Mouse (Mus musculus) forebrain, embryonic 13.5 days (tissue): ENCODE results near the gene Rad9b. TPM values are rescaled to one million over a fixed set of nuclear protein-coding genes. Genes with fewer than 3 reads are reported as not detected.
"Not testable (repeated sequence)": the region's sequence is repeated elsewhere in the genome, so short reads cannot be mapped to it uniquely, and the experiment has no call there.

ENCODE experiments used
- ATAC-seq: fragments of 200-750 bp; cut with Nextera tagmentation; 2 replicates; pipeline ENCODE4 v1.8.0; 2017
- H3K27ac ChIP-seq: fragments of 300-500 bp; sonication (generic); 2 replicates; pipeline ENCODE4 v1.5.1; 2015; ENCODE audit warnings: inconsistent platforms, mild to moderate bottlenecking, moderate library complexity
- H3K27me3 ChIP-seq: fragments of 300-500 bp; sonication (generic); 2 replicates; pipeline ENCODE4 v1.6.1; 2015; ENCODE audit warnings: mild to moderate bottlenecking, inconsistent platforms
- H3K36me3 ChIP-seq: fragments of 300-500 bp; sonication (generic); 2 replicates; pipeline ENCODE4 v1.6.1; 2015; ENCODE audit warnings: mild to moderate bottlenecking, inconsistent platforms; ENCODE audit not compliant: poor library complexity, severe bottlenecking
- H3K4me1 ChIP-seq: fragments of 300-500 bp; sonication (generic); 2 replicates; pipeline ENCODE4 v1.6.1; 2015; ENCODE audit warnings: inconsistent platforms
- H3K4me2 ChIP-seq: fragments of 300-500 bp; sonication (generic); 2 replicates; pipeline ENCODE4 v1.6.1; 2015; ENCODE audit warnings: inconsistent platforms, mild to moderate bottlenecking, moderate library complexity
- H3K4me3 ChIP-seq: fragments of 300-500 bp; sonication (generic); 2 replicates; pipeline ENCODE4 v1.5.1; 2015; ENCODE audit warnings: mild to moderate bottlenecking, inconsistent platforms
- H3K9ac ChIP-seq: fragments of 300-500 bp; sonication (generic); 2 replicates; pipeline ENCODE4 v1.6.1; 2015; ENCODE audit warnings: mild to moderate bottlenecking, inconsistent platforms
- H3K9me3 ChIP-seq: fragments of 300-500 bp; sonication (generic); replicated peaks from 2 replicates; pipeline ENCODE4 v1.6.1; 2016; ENCODE audit warnings: inconsistent platforms
- WGBS: fragments of 180-500 bp; shearing (Covaris S2); methylation state at CpG from one replicate; pipeline ENCODE4 v1.1.7; 2015; 5-methylcytosine and 5-hydroxymethylcytosine counted together
- polyA plus RNA-seq: library from polyadenylated mRNA; unstranded; fragments of >200 nt; fragmentation: Nextera tagmentation; extraction: Ambion mirVana; gene quantifications from 2 replicates; pipeline ENCODE4 v1.2.1, GENCODE M21; 2015

The Rad9b gene
- polyA plus RNA-seq, 1 experiment from 2014 or later = 16.1 TPM

GRCm38 (mm10) chr5:122319474-122320204 is 34.4 kb downstream of the Rad9b start:
- no peaks in the 10 kb centered on the region for H3K9me3 ChIP-seq
- H3K27ac ChIP-seq = no peak overlapping the region
- no peaks in the 10 kb centered on the region for H3K27me3 ChIP-seq
- H3K4me3 ChIP-seq = no peak overlapping the region
- no peak for ATAC-seq
- no peak overlapping the region for H3K4me2 ChIP-seq
- H3K4me1 ChIP-seq = no peaks in the 10 kb centered on the region
- 81% methylated on average over 14 of the region's 14 CpGs for WGBS
- H3K9ac ChIP-seq = no peak overlapping the region
- H3K36me3 ChIP-seq = peaks cover 53% of the 10 kb centered on the region

GRCm38 (mm10) chr5:122318976-122319375 is 35.1 kb downstream of the Rad9b start:
- H3K27me3 ChIP-seq, H3K4me1 ChIP-seq, ATAC-seq, H3K4me3 ChIP-seq, H3K9ac ChIP-seq, H3K27ac ChIP-seq, H3K4me2 ChIP-seq, H3K9me3 ChIP-seq: not testable (repeated sequence)
- peaks cover 51% of the 10 kb centered on the region for H3K36me3 ChIP-seq
- 64% methylated on average over 3 of the region's 3 CpGs for WGBS

GRCm38 (mm10) chr5:122318100-122318499 is 35.9 kb downstream of the Rad9b start:
- H3K27me3 ChIP-seq = no peaks in the 10 kb centered on the region
- H3K4me3 ChIP-seq = no peak overlapping the region
- no peak overlapping the region for H3K27ac ChIP-seq
- ATAC-seq = no peak
- H3K4me1 ChIP-seq = no peaks in the 10 kb centered on the region
- H3K36me3 ChIP-seq = peaks cover 58% of the 10 kb centered on the region
- H3K9ac ChIP-seq = no peak overlapping the region
- 67% methylated on average over 3 of the region's 3 CpGs for WGBS
- H3K9me3 ChIP-seq = no peaks in the 10 kb centered on the region
- no peak overlapping the region for H3K4me2 ChIP-seq

GRCm38 (mm10) chr5:122317329-122318045 is 36.5 kb downstream of the Rad9b start:
- no peaks in the 10 kb centered on the region for H3K27me3 ChIP-seq

GRCm38 (mm10) chr5:122314966-122315667 is 38.9 kb downstream of the Rad9b start:
- 70% methylated on average over 20 of the region's 20 CpGs for WGBS
- Histone ChIP-seq H3K4me1 (no peaks in the 10 kb centered on the region), H3K9ac (no peak overlapping the region), H3K27ac (no peak overlapping the region), H3K9me3 (no peaks in the 10 kb centered on the region), H3K36me3 (peaks cover 58% of the 10 kb centered on the region), H3K27me3 (no peaks in the 10 kb centered on the region), H3K4me3 (no peak overlapping the region), H3K4me2 (no peak overlapping the region)
- peak; percentile 27; the same call in 1 of the 2 replicates for ATAC-seq

More at GRCm38 (mm10) chr5:122317329-122318045, 36.5 kb downstream of the Rad9b start:
- Histone ChIP-seq H3K27ac (no peak overlapping the region), H3K4me3 (no peak overlapping the region), H3K9me3 (no peaks in the 10 kb centered on the region), H3K4me2 (no peak overlapping the region), H3K4me1 (no peaks in the 10 kb centered on the region), H3K36me3 (peaks cover 62% of the 10 kb centered on the region), H3K9ac (no peak overlapping the region)
- no peak for ATAC-seq
- 80% methylated on average over 11 of the region's 11 CpGs for WGBS

GRCm38 (mm10) chr5:122312942-122313684 is 40.9 kb downstream of the Rad9b start:
- no peak overlapping the region for H3K4me3 ChIP-seq
- no peaks in the 10 kb centered on the region for H3K4me1 ChIP-seq
- H3K27me3 ChIP-seq = no peaks in the 10 kb centered on the region
- peaks cover 64% of the 10 kb centered on the region for H3K36me3 ChIP-seq
- H3K9me3 ChIP-seq = no peaks in the 10 kb centered on the region
- 93% methylated on average over 17 of the region's 17 CpGs for WGBS
- ATAC-seq = no peak
- H3K27ac ChIP-seq = no peak overlapping the region
- H3K9ac ChIP-seq = no peak overlapping the region
- no peak overlapping the region for H3K4me2 ChIP-seq

- Histone ChIP-seq H3K27me3 (no peaks in the 10 kb centered on the region), H3K4me1 (no peaks in the 10 kb centered on the region), H3K27ac (no peak overlapping the region), H3K36me3 (peaks cover 63% of the 10 kb centered on the region), H3K9me3 (no peaks in the 10 kb centered on the region), H3K4me2 (no peak overlapping the region), H3K4me3 (no peak overlapping the region), H3K9ac (no peak overlapping the region)
- 89% methylated on average over 4 of the region's 4 CpGs for WGBS
- no peak for ATAC-seq
Measured at GRCm38 (mm10) chr5:122312346-122312745, 41.7 kb downstream of the Rad9b start.

GRCm38 (mm10) chr5:122311692-122312091 is 42.3 kb downstream of the Rad9b start:
- 65% methylated on average over 7 of the region's 7 CpGs for WGBS
- H3K4me2 ChIP-seq = no peak overlapping the region
- no peaks in the 10 kb centered on the region for H3K9me3 ChIP-seq
- no peak overlapping the region for H3K9ac ChIP-seq
- H3K36me3 ChIP-seq = peaks cover 58% of the 10 kb centered on the region
- no peak for ATAC-seq
- H3K4me3 ChIP-seq = no peak overlapping the region
- no peak overlapping the region for H3K27ac ChIP-seq
- no peaks in the 10 kb centered on the region for H3K27me3 ChIP-seq
- H3K4me1 ChIP-seq = no peaks in the 10 kb centered on the region

GRCm38 (mm10) chr5:122310699-122311098 is 43.3 kb downstream of the Rad9b start:
- Histone ChIP-seq H3K27me3 (no peaks in the 10 kb centered on the region), H3K4me2 (no peak overlapping the region), H3K36me3 (peaks cover 56% of the 10 kb centered on the region), H3K9ac (no peak overlapping the region), H3K4me1 (no peaks in the 10 kb centered on the region), H3K4me3 (no peak overlapping the region), H3K9me3 (no peaks in the 10 kb centered on the region), H3K27ac (no peak overlapping the region)
- ATAC-seq = no peak
- 80% methylated on average over 8 of the region's 8 CpGs for WGBS

- no peak for ATAC-seq
- Histone ChIP-seq H3K9ac (no peak overlapping the region), H3K9me3 (no peaks in the 10 kb centered on the region), H3K4me1 (0 out of 2 replicates have a peak, but pooled peaks cover 4% of the 10 kb centered on the region), H3K4me3 (no peak overlapping the region), H3K27ac (no peak overlapping the region), H3K4me2 (no peak overlapping the region), H3K36me3 (peaks cover 24% of the 10 kb centered on the region), H3K27me3 (no peaks in the 10 kb centered on the region)
- 90% methylated on average over 3 of the region's 3 CpGs for WGBS
Measured at GRCm38 (mm10) chr5:122306536-122306935, 47.5 kb downstream of the Rad9b start.

- no peak overlapping the region for H3K4me2 ChIP-seq
- no peak overlapping the region for H3K4me3 ChIP-seq
- H3K9ac ChIP-seq = no peak overlapping the region
- H3K27me3 ChIP-seq = no peaks in the 10 kb centered on the region
- no peak overlapping the region for H3K27ac ChIP-seq
- no peak for ATAC-seq
- no peaks in the 10 kb centered on the region for H3K9me3 ChIP-seq
- peaks cover 15% of the 10 kb centered on the region for H3K36me3 ChIP-seq
- H3K4me1 ChIP-seq = 0 out of 2 replicates have a peak, but pooled peaks cover 4% of the 10 kb centered on the region
- WGBS = 87% methylated on average over 7 of the region's 7 CpGs
Measured at GRCm38 (mm10) chr5:122305472-122305871, 48.6 kb downstream of the Rad9b start.
